Mouse (Mus musculus): ENCODE results near the gene Hsph1. TPM values are rescaled to one million over a fixed set of nuclear protein-coding genes. Genes with fewer than 3 reads are reported as not detected.

Gene Hsph1
- polyA plus RNA-seq, 1 experiment from 2014 or later = 144 TPM

GRCm38 (mm10) chr5:149612165-149612518, 24.0 kb downstream of the Hsph1 start:
- no peak overlapping the region for H3K4me3 ChIP-seq (ENCODE audit: low read depth, low read length)
- H3K27ac ChIP-seq (ENCODE audit: low read depth, low read length) = no peak overlapping the region
- no peaks in the 10 kb centered on the region for H3K4me1 ChIP-seq (replicated peaks; ENCODE audit: control insufficient read depth, insufficient read depth, low read length)
- ATAC-seq (replicated peaks; ENCODE audit: low FRiP score) (no peak), DNase-seq (ENCODE audit: low spot score) (no peak)
- no peak overlapping the region for H3K9ac ChIP-seq (ENCODE audit: low read length)
- no peaks in the 10 kb centered on the region for H3K27me3 ChIP-seq (ENCODE audit: control insufficient read depth, insufficient read depth, low read length)
- WGBS = 87% methylated on average over 3 of the region's 3 CpGs
- no peak overlapping the region for H3K4me2 ChIP-seq (ENCODE audit: low read depth, low read length, severe bottlenecking)
- peaks cover 2% of the 10 kb centered on the region; the same call in 1 of the 2 replicates for H3K36me3 ChIP-seq (ENCODE audit: control insufficient read depth, insufficient read depth, low read length)
- H3K9me3 ChIP-seq (ENCODE audit: control insufficient read depth, low read length) = no peaks in the 10 kb centered on the region

- 70% methylated on average over 16 of the region's 16 CpGs for WGBS
- no peaks in the 10 kb centered on the region for H3K27me3 ChIP-seq (ENCODE audit: control insufficient read depth, insufficient read depth, low read length)
- no peak overlapping the region for H3K4me3 ChIP-seq (ENCODE audit: low read depth, low read length)
- H3K9ac ChIP-seq (ENCODE audit: low read length) = no peak overlapping the region
- H3K36me3 ChIP-seq (ENCODE audit: control insufficient read depth, insufficient read depth, low read length) = no peaks in the 10 kb centered on the region; the same call in 1 of the 2 replicates
- H3K4me1 ChIP-seq (replicated peaks; ENCODE audit: control insufficient read depth, insufficient read depth, low read length) = no peaks in the 10 kb centered on the region
- ATAC-seq (replicated peaks; ENCODE audit: low FRiP score) (no peak), DNase-seq (ENCODE audit: low spot score) (no peak)
- H3K27ac ChIP-seq (ENCODE audit: low read depth, low read length) = no peak overlapping the region
- no peaks in the 10 kb centered on the region for H3K9me3 ChIP-seq (ENCODE audit: control insufficient read depth, low read length)
- H3K4me2 ChIP-seq (ENCODE audit: low read depth, low read length, severe bottlenecking) = no peak overlapping the region
Observed at GRCm38 (mm10) chr5:149611476-149612164, 24.6 kb downstream of the Hsph1 start.

- Histone ChIP-seq H3K27me3 (ENCODE audit: control insufficient read depth, insufficient read depth, low read length) (no peaks in the 10 kb centered on the region), H3K9ac (ENCODE audit: low read length) (no peak overlapping the region), H3K4me2 (ENCODE audit: low read depth, low read length, severe bottlenecking) (no peak overlapping the region), H3K4me3 (ENCODE audit: low read depth, low read length) (no peak overlapping the region), H3K27ac (ENCODE audit: low read depth, low read length) (no peak overlapping the region), H3K9me3 (ENCODE audit: control insufficient read depth, low read length) (no peaks in the 10 kb centered on the region), H3K36me3 (ENCODE audit: control insufficient read depth, insufficient read depth, low read length) (no peaks in the 10 kb centered on the region), H3K4me1 (replicated peaks; ENCODE audit: control insufficient read depth, insufficient read depth, low read length) (no peaks in the 10 kb centered on the region)
- 84% methylated on average over 8 of the region's 8 CpGs for WGBS
- ATAC-seq (replicated peaks; ENCODE audit: low FRiP score) (no peak), DNase-seq (ENCODE audit: low spot score) (no peak)
Observed at GRCm38 (mm10) chr5:149607083-149607720, 29.0 kb downstream of the Hsph1 start.

GRCm38 (mm10) chr5:149603241-149603640, 32.9 kb downstream of the Hsph1 start:
- Histone ChIP-seq H3K4me3 (ENCODE audit: low read depth, low read length) (no peak overlapping the region), H3K9me3 (ENCODE audit: control insufficient read depth, low read length) (no peaks in the 10 kb centered on the region), H3K4me1 (replicated peaks; ENCODE audit: control insufficient read depth, insufficient read depth, low read length) (no peaks in the 10 kb centered on the region), H3K9ac (ENCODE audit: low read length) (no peak overlapping the region), H3K27me3 (ENCODE audit: control insufficient read depth, insufficient read depth, low read length) (no peaks in the 10 kb centered on the region), H3K27ac (ENCODE audit: low read depth, low read length) (no peak overlapping the region), H3K4me2 (ENCODE audit: low read depth, low read length, severe bottlenecking) (no peak overlapping the region), H3K36me3 (ENCODE audit: control insufficient read depth, insufficient read depth, low read length) (no peaks in the 10 kb centered on the region)
- WGBS = 80% methylated on average over 3 of the region's 3 CpGs
- ATAC-seq (replicated peaks; ENCODE audit: low FRiP score) (no peak), DNase-seq (ENCODE audit: low spot score) (no peak)

- Histone ChIP-seq H3K36me3 (ENCODE audit: control insufficient read depth, insufficient read depth, low read length) (no peaks in the 10 kb centered on the region), H3K27ac (ENCODE audit: low read depth, low read length) (no peak overlapping the region), H3K9me3 (ENCODE audit: control insufficient read depth, low read length) (no peaks in the 10 kb centered on the region), H3K4me2 (ENCODE audit: low read depth, low read length, severe bottlenecking) (no peak overlapping the region), H3K27me3 (ENCODE audit: control insufficient read depth, insufficient read depth, low read length) (no peaks in the 10 kb centered on the region), H3K4me1 (replicated peaks; ENCODE audit: control insufficient read depth, insufficient read depth, low read length) (no peaks in the 10 kb centered on the region), H3K4me3 (ENCODE audit: low read depth, low read length) (no peak overlapping the region), H3K9ac (ENCODE audit: low read length) (no peak overlapping the region)
- DNase-seq (ENCODE audit: low spot score) = no peak
- ATAC-seq (replicated peaks; ENCODE audit: low FRiP score) = no peak
- WGBS = 94% methylated on average over 3 of the region's 3 CpGs
Observed at GRCm38 (mm10) chr5:149601996-149602395, 34.2 kb downstream of the Hsph1 start.

- WGBS = 52% methylated on average over 18 of the region's 18 CpGs
Observed at GRCm38 (mm10) chr5:149597351-149597750, 38.8 kb downstream of the Hsph1 start.

GRCm38 (mm10) chr5:149594215-149594614, 42.0 kb downstream of the Hsph1 start:
- 94% methylated on average over 3 of the region's 3 CpGs for WGBS
- H3K27ac ChIP-seq (ENCODE audit: low read depth, low read length) = no peak overlapping the region
- no peak for ATAC-seq (replicated peaks; ENCODE audit: low FRiP score)

More at GRCm38 (mm10) chr5:149597351-149597750, 38.8 kb downstream of the Hsph1 start:
- no peaks in the 10 kb centered on the region for H3K9me3 ChIP-seq (ENCODE audit: control insufficient read depth, low read length)
- no peak overlapping the region for H3K9ac ChIP-seq (ENCODE audit: low read length)
- ATAC-seq (replicated peaks; ENCODE audit: low FRiP score) = no peak
- no peaks in the 10 kb centered on the region for H3K27me3 ChIP-seq (ENCODE audit: control insufficient read depth, insufficient read depth, low read length)
- no peak overlapping the region for H3K27ac ChIP-seq (ENCODE audit: low read depth, low read length)
- H3K4me3 ChIP-seq (ENCODE audit: low read depth, low read length) = no peak overlapping the region
- no peak for DNase-seq (ENCODE audit: low spot score)
- H3K36me3 ChIP-seq (ENCODE audit: control insufficient read depth, insufficient read depth, low read length) = no peaks in the 10 kb centered on the region
- H3K4me2 ChIP-seq (ENCODE audit: low read depth, low read length, severe bottlenecking) = no peak overlapping the region
- no peaks in the 10 kb centered on the region for H3K4me1 ChIP-seq (replicated peaks; ENCODE audit: control insufficient read depth, insufficient read depth, low read length)

GRCm38 (mm10) chr5:149589932-149590331, 46.2 kb downstream of the Hsph1 start:
- Histone ChIP-seq H3K27ac (ENCODE audit: low read depth, low read length) (no peak overlapping the region), H3K4me3 (ENCODE audit: low read depth, low read length) (no peak overlapping the region), H3K4me2 (ENCODE audit: low read depth, low read length, severe bottlenecking) (no peak overlapping the region), H3K27me3 (ENCODE audit: control insufficient read depth, insufficient read depth, low read length) (no peaks in the 10 kb centered on the region), H3K9ac (ENCODE audit: low read length) (no peak overlapping the region), H3K9me3 (ENCODE audit: control insufficient read depth, low read length) (no peaks in the 10 kb centered on the region), H3K4me1 (replicated peaks; ENCODE audit: control insufficient read depth, insufficient read depth, low read length) (no peaks in the 10 kb centered on the region), H3K36me3 (ENCODE audit: control insufficient read depth, insufficient read depth, low read length) (no peaks in the 10 kb centered on the region)
- WGBS = 68% methylated on average over 3 of the region's 3 CpGs
- no peak for ATAC-seq (replicated peaks; ENCODE audit: low FRiP score)
- no peak for DNase-seq (ENCODE audit: low spot score)

More at GRCm38 (mm10) chr5:149594215-149594614, 42.0 kb downstream of the Hsph1 start:
- Histone ChIP-seq H3K4me3 (ENCODE audit: low read depth, low read length) (no peak overlapping the region), H3K9ac (ENCODE audit: low read length) (no peak overlapping the region), H3K4me2 (ENCODE audit: low read depth, low read length, severe bottlenecking) (no peak overlapping the region), H3K27me3 (ENCODE audit: control insufficient read depth, insufficient read depth, low read length) (no peaks in the 10 kb centered on the region), H3K9me3 (ENCODE audit: control insufficient read depth, low read length) (no peaks in the 10 kb centered on the region), H3K36me3 (ENCODE audit: control insufficient read depth, insufficient read depth, low read length) (no peaks in the 10 kb centered on the region), H3K4me1 (replicated peaks; ENCODE audit: control insufficient read depth, insufficient read depth, low read length) (no peaks in the 10 kb centered on the region)
- DNase-seq (ENCODE audit: low spot score) = no peak

Measured in forebrain, embryonic 11.5 days (tissue).